Mouse (Mus musculus) CD8-positive naive resting alpha-beta T cell, adult 2 months (primary cell): Measurements from ENCODE around the gene E2f4.

Experiments
- DNase-seq, 2 experiments: peaks; one replicate each; pipeline ENCODE4 v3.0.0; 2022; ENCODE audit warnings: low read depth in 2 of 2, low spot score in 2 of 2

Gene E2f4

GRCm38 (mm10) chr8:105292471-105292870 is 5.0 kb upstream of the E2f4 start:
- no peak for DNase-seq

- DNase-seq = no peak
Observed at GRCm38 (mm10) chr8:105293405-105293804, 4.1 kb upstream of the E2f4 start.

GRCm38 (mm10) chr8:105294776-105295175 is 2.7 kb upstream of the E2f4 start:
- DNase-seq = no peak

- no peak for DNase-seq
Observed at GRCm38 (mm10) chr8:105295256-105295655, 2.2 kb upstream of the E2f4 start.

GRCm38 (mm10) chr8:105295895-105296573 is 1.4 kb upstream of the E2f4 start, which contains the start of gene Exoc3l:
Gene Exoc3l (minus strand): TSS chr8:105296101.
- no peak for DNase-seq

GRCm38 (mm10) chr8:105298351-105299252 is 1.1 kb downstream of the E2f4 start:
- DNase-seq = no peak

GRCm38 (mm10) chr8:105299962-105300361 is 2.5 kb downstream of the E2f4 start:
- DNase-seq = no peak

- no peak for DNase-seq
Observed at GRCm38 (mm10) chr8:105303396-105303795, 5.9 kb downstream of the E2f4 start.

- DNase-seq = no peak
Observed at GRCm38 (mm10) chr8:105303874-105304273, 6.4 kb downstream of the E2f4 start.

GRCm38 (mm10) chr8:105304325-105305210 is 7.1 kb downstream of the E2f4 start:
- DNase-seq = no peak

- no peak for DNase-seq
Observed at GRCm38 (mm10) chr8:105305211-105306145, 8.0 kb downstream of the E2f4 start, which contains the start of gene Elmo3. Gene Elmo3 (plus strand): TSS chr8:105305601.

- no peak for DNase-seq
Observed at GRCm38 (mm10) chr8:105306146-105306691, 8.8 kb downstream of the E2f4 start.

- DNase-seq = no peak
Observed at GRCm38 (mm10) chr8:105307670-105308069, 10.2 kb downstream of the E2f4 start.

GRCm38 (mm10) chr8:105308428-105308827 is 11.0 kb downstream of the E2f4 start:
- DNase-seq = no peak

GRCm38 (mm10) chr8:105309142-105309847 is 11.8 kb downstream of the E2f4 start:
- DNase-seq = no peak

GRCm38 (mm10) chr8:105310118-105310517 is 12.7 kb downstream of the E2f4 start:
- DNase-seq = no peak

GRCm38 (mm10) chr8:105311718-105312117 is 14.3 kb downstream of the E2f4 start:
- DNase-seq = no peak

GRCm38 (mm10) chr8:105312891-105313481 is 15.5 kb downstream of the E2f4 start:
- no peak for DNase-seq
